Mouse (Mus musculus): ENCODE data around the gene Vangl2. TPM values are rescaled to one million over a fixed set of nuclear protein-coding genes. Genes with fewer than 3 reads are reported as not detected.
A peak's percentile ranks its signal among the peaks of the same experiment; 100 is the strongest.

Vangl2 gene
- polyA plus RNA-seq, 1 experiment = 0.74 TPM

DNA sequence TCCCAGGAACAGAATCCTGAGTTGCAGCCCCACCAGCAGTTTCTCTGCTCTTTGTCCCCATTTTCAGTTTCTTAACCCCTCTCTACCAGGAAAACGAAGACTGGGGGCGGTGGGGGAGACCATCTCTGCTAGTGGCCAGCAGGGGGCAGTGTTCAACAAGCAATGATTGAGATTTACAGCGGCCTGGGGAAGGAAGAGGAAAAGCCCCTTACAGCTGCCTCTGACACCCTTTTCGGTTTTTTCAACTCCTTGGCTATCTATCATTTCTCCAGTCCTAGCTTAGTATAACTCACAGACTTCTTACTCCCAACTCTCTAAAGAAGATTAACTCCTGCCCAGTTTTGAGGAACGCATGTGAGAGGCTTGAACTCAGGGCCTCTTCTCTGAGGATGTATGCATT, 18.7 kb upstream of the Vangl2 start:
- Histone ChIP-seq H3K4me1 (ENCODE audit: control insufficient read depth, insufficient read depth, low read length) (0 out of 2 replicates have a peak, but pooled peaks cover 3% of the 10 kb centered on the region), H3K4me3 (ENCODE audit: insufficient read depth, low read length) (no peak overlapping the region), H3K27ac (ENCODE audit: insufficient read depth, low read depth, low read length) (no peak overlapping the region)
- peak; percentile 99 for TF ChIP-seq CTCF (IDR thresholded peaks at IDR 0.05; ENCODE audit: low read depth, low read length)
- TF ChIP-seq POLR2A (IDR thresholded peaks at IDR 0.05; ENCODE audit: borderline replicate concordance, low read depth, low read length) = no peak

- Histone ChIP-seq H3K4me1 (ENCODE audit: control insufficient read depth, insufficient read depth, low read length) (0 out of 2 replicates have a peak, but pooled peaks cover 3% of the 10 kb centered on the region), H3K27ac (ENCODE audit: insufficient read depth, low read depth, low read length) (no peak overlapping the region), H3K4me3 (ENCODE audit: insufficient read depth, low read length) (no peak overlapping the region)
- no peak for TF ChIP-seq POLR2A (IDR thresholded peaks at IDR 0.05; ENCODE audit: borderline replicate concordance, low read depth, low read length)
- no peak for TF ChIP-seq CTCF (IDR thresholded peaks at IDR 0.05; ENCODE audit: low read depth, low read length)
Observed at GRCm38 (mm10) chr1:172046410-172046809, 18.2 kb upstream of the Vangl2 start.

GRCm38 (mm10) chr1:172029914-172030313, 1.7 kb upstream of the Vangl2 start:
- H3K4me1 ChIP-seq (ENCODE audit: control insufficient read depth, insufficient read depth, low read length) = no peaks in the 10 kb centered on the region
- no peak overlapping the region for H3K27ac ChIP-seq (ENCODE audit: insufficient read depth, low read depth, low read length)
- H3K4me3 ChIP-seq (ENCODE audit: insufficient read depth, low read length) = no peak overlapping the region
- no peak for TF ChIP-seq CTCF (IDR thresholded peaks at IDR 0.05; ENCODE audit: low read depth, low read length)
- no peak for TF ChIP-seq POLR2A (IDR thresholded peaks at IDR 0.05; ENCODE audit: borderline replicate concordance, low read depth, low read length)

GRCm38 (mm10) chr1:172027809-172028102, 488 bp downstream of the Vangl2 start:
- Histone ChIP-seq H3K27ac (ENCODE audit: insufficient read depth, low read depth, low read length) (no peak overlapping the region), H3K4me1 (ENCODE audit: control insufficient read depth, insufficient read depth, low read length) (no peaks in the 10 kb centered on the region), H3K4me3 (ENCODE audit: insufficient read depth, low read length) (no peak overlapping the region)
- TF ChIP-seq CTCF (IDR thresholded peaks at IDR 0.05; ENCODE audit: low read depth, low read length) (no peak), POLR2A (IDR thresholded peaks at IDR 0.05; ENCODE audit: borderline replicate concordance, low read depth, low read length) (no peak)

- H3K27ac ChIP-seq (ENCODE audit: insufficient read depth, low read depth, low read length) = no peak overlapping the region
- no peak for TF ChIP-seq CTCF (IDR thresholded peaks at IDR 0.05; ENCODE audit: low read depth, low read length)
- TF ChIP-seq POLR2A (IDR thresholded peaks at IDR 0.05; ENCODE audit: borderline replicate concordance, low read depth, low read length) = no peak
- peak overlapping the region; percentile 64 for H3K4me3 ChIP-seq (ENCODE audit: insufficient read depth, low read length)
- no peaks in the 10 kb centered on the region for H3K4me1 ChIP-seq (ENCODE audit: control insufficient read depth, insufficient read depth, low read length)
Observed at GRCm38 (mm10) chr1:172027010-172027808, 1.0 kb downstream of the Vangl2 start.

DNA sequence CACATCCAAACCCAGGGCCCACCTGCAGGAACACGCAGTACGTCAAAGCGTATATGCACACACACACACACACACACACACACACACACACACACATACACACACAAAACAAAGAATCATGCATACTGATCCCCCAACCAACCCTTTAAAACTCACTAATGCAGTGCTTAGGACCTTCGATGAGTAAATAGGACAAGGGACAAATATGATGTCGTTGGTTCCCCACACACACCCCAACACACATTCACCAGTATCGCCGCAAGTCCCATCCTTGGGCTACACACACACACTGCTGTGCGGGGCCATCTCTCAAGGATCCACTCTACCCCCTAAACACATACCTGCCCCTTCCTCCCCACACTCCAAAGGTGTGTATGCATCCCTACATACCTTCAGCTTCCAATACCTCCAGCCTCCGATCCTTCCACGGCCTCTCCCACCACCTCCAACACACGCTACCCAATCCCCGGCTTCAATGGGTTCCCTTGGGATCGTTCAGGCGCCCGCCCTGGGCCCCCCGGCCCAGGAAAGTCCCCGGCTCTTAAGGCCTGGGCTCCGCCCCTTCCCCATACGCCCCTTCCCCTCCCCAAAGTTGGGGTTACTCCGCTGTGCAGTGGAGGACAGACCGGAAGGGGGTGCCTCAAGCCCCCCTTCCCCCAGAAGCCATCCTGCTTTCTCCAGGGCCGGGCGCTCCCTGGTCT, 1.9 kb downstream of the Vangl2 start:
- Histone ChIP-seq H3K4me3 (ENCODE audit: insufficient read depth, low read length) (peak overlapping the region; percentile 64), H3K4me1 (ENCODE audit: control insufficient read depth, insufficient read depth, low read length) (no peaks in the 10 kb centered on the region), H3K27ac (ENCODE audit: insufficient read depth, low read depth, low read length) (no peak overlapping the region)
- TF ChIP-seq POLR2A (IDR thresholded peaks at IDR 0.05; ENCODE audit: borderline replicate concordance, low read depth, low read length) = no peak
- no peak for TF ChIP-seq CTCF (IDR thresholded peaks at IDR 0.05; ENCODE audit: low read depth, low read length)

- TF ChIP-seq CTCF (IDR thresholded peaks at IDR 0.05; ENCODE audit: low read depth, low read length) (no peak), POLR2A (IDR thresholded peaks at IDR 0.05; ENCODE audit: borderline replicate concordance, low read depth, low read length) (no peak)
- Histone ChIP-seq H3K4me1 (ENCODE audit: control insufficient read depth, insufficient read depth, low read length) (no peaks in the 10 kb centered on the region), H3K27ac (ENCODE audit: insufficient read depth, low read depth, low read length) (no peak overlapping the region), H3K4me3 (ENCODE audit: insufficient read depth, low read length) (no peak overlapping the region)
Observed at GRCm38 (mm10) chr1:172025201-172025904, 2.9 kb downstream of the Vangl2 start.

GRCm38 (mm10) chr1:172024140-172024895, 3.9 kb downstream of the Vangl2 start:
- H3K4me3 ChIP-seq (ENCODE audit: insufficient read depth, low read length) = no peak overlapping the region
- no peak overlapping the region for H3K27ac ChIP-seq (ENCODE audit: insufficient read depth, low read depth, low read length)
- TF ChIP-seq POLR2A (IDR thresholded peaks at IDR 0.05; ENCODE audit: borderline replicate concordance, low read depth, low read length) (no peak), CTCF (IDR thresholded peaks at IDR 0.05; ENCODE audit: low read depth, low read length) (no peak)
- H3K4me1 ChIP-seq (ENCODE audit: control insufficient read depth, insufficient read depth, low read length) = no peaks in the 10 kb centered on the region

- Histone ChIP-seq H3K4me3 (ENCODE audit: insufficient read depth, low read length) (no peak overlapping the region), H3K4me1 (ENCODE audit: control insufficient read depth, insufficient read depth, low read length) (peaks cover 24% of the 10 kb centered on the region), H3K27ac (ENCODE audit: insufficient read depth, low read depth, low read length) (no peak overlapping the region)
- TF ChIP-seq CTCF (IDR thresholded peaks at IDR 0.05; ENCODE audit: low read depth, low read length) (no peak), POLR2A (IDR thresholded peaks at IDR 0.05; ENCODE audit: borderline replicate concordance, low read depth, low read length) (no peak)
Observed at GRCm38 (mm10) chr1:172019863-172020521, 8.3 kb downstream of the Vangl2 start.
